Mouse (Mus musculus) brain, adult 10 weeks (tissue): ENCODE data around the gene G2e3. TPM values are rescaled to one million over a fixed set of nuclear protein-coding genes. Genes with fewer than 3 reads are reported as not detected.

Experiments
- polyA plus RNA-seq: library from polyadenylated mRNA; stranded (reverse); fragments of 350-450 nt; fragmentation: Illumina TruSeq; extraction: RNeasy Lipid Tissue Mini Kit (QIAGEN cat#74804); gene quantifications from one replicate; pipeline ENCODE4 v1.2.3, GENCODE M21; 2015; ENCODE audit warnings: low read depth, low replicate concordance

G2e3 gene
- 6.9 TPM for polyA plus RNA-seq

GRCm38 (mm10) chr12:51347988-51348697, at the start of gene G2e3:
Gene G2e3, plus strand, starts transcription at chr12:51348061.

GRCm38 (mm10) chr12:51377003-51377887, 29.4 kb downstream of the G2e3 start, which contains the start of gene Scfd1:
Gene Scfd1, plus strand, starts transcription at chr12:51377510.

Other genes with a start within 250 kb of the G2e3 start
- 49.0 TPM for gene Scfd1, start 29.4 kb downstream of the G2e3 start, polyA plus RNA-seq
- gene Coch, start 245.3 kb downstream of the G2e3 start, polyA plus RNA-seq = 57.4 TPM